Mouse (Mus musculus): Measurements from ENCODE around the gene Zfyve26. TPM values are rescaled to one million over a fixed set of nuclear protein-coding genes. Genes with fewer than 3 reads are reported as not detected.

Zfyve26 gene
- total and polyA plus RNA-seq, 2 experiments = 17.6 to 20.5 TPM

DNA sequence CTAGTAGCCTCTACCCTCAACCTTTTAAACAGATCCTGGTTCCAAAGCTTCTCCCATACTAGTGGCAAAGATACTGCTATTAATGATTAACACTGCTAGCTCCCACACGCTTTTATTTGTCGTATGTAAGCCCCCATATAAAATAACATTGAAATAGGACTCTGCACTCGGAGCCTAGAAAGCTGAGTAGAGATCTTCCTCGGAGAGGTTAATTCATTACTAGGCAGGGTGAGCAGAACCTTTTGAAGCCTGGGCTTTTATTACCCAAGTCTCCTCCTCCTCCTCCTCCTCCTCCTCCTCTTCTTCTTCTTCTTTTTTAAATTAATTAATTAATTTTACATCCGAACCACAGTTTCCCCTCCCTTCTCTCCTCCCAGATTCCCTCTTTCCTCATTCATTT, 78.6 kb downstream of the Zfyve26 start:
- 27% methylated on average over 5 of the region's 5 CpGs for WGBS
- no peak overlapping the region for H3K9ac ChIP-seq (ENCODE audit: low read depth, low read length)
- H3K27ac ChIP-seq (replicated peaks; ENCODE audit: insufficient read depth, low read depth, low read length) = no peak overlapping the region
- H3K4me1 ChIP-seq (ENCODE audit: control insufficient read depth, insufficient read depth, low read length) = no peaks in the 10 kb centered on the region
- no peak for DNase-seq (ENCODE audit: extremely low read depth, low read depth, low spot score)
- no peaks in the 10 kb centered on the region for H3K27me3 ChIP-seq (ENCODE audit: control insufficient read depth, insufficient read depth, low read length)
- TF ChIP-seq CTCF (IDR thresholded peaks at IDR 0.05; ENCODE audit: low read depth, low read length) (no peak), POLR2A (IDR thresholded peaks at IDR 0.05; ENCODE audit: extremely low read depth, insufficient read depth, low read length) (no peak)
- H3K4me3 ChIP-seq (ENCODE audit: insufficient read depth, low read depth, low read length) = no peak overlapping the region
- no peaks in the 10 kb centered on the region for H3K36me3 ChIP-seq (ENCODE audit: control insufficient read depth, insufficient read depth, low read length)
- H3K79me2 ChIP-seq (ENCODE audit: control insufficient read depth, insufficient read depth, low read length) = no peaks in the 10 kb centered on the region

DNA sequence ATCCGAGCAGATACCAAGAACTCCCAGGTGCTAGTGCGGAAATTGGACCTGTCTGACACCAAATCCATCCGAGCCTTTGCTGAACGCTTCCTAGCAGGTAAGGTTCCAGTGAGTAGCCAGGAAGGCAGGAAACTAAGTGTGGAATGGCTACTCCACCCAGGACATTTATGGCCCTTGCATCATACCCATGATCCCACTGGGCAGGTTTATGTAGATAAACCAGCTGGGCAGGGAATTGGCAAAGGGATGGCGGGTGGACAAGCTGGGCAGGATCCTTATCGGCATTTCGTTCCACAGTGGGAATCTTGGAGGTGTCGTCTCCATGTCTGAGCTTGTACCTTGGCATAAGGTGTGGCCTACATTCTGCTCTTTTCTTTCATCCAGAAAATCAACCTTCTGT, 84.7 kb downstream of the Zfyve26 start:
- no peaks in the 10 kb centered on the region for H3K36me3 ChIP-seq (ENCODE audit: control insufficient read depth, insufficient read depth, low read length)
- TF ChIP-seq POLR2A (IDR thresholded peaks at IDR 0.05; ENCODE audit: extremely low read depth, insufficient read depth, low read length) (no peak), CTCF (IDR thresholded peaks at IDR 0.05; ENCODE audit: low read depth, low read length) (no peak)
- no peak overlapping the region for H3K27ac ChIP-seq (replicated peaks; ENCODE audit: insufficient read depth, low read depth, low read length)
- H3K4me1 ChIP-seq (ENCODE audit: control insufficient read depth, insufficient read depth, low read length) = no peaks in the 10 kb centered on the region
- no peak overlapping the region for H3K4me3 ChIP-seq (ENCODE audit: insufficient read depth, low read depth, low read length)
- 90% methylated on average over 8 of the region's 8 CpGs for WGBS
- no peak overlapping the region for H3K9ac ChIP-seq (ENCODE audit: low read depth, low read length)
- DNase-seq (ENCODE audit: extremely low read depth, low read depth, low spot score) = no peak
- no peaks in the 10 kb centered on the region for H3K79me2 ChIP-seq (ENCODE audit: control insufficient read depth, insufficient read depth, low read length)
- no peaks in the 10 kb centered on the region for H3K27me3 ChIP-seq (ENCODE audit: control insufficient read depth, insufficient read depth, low read length)

DNA sequence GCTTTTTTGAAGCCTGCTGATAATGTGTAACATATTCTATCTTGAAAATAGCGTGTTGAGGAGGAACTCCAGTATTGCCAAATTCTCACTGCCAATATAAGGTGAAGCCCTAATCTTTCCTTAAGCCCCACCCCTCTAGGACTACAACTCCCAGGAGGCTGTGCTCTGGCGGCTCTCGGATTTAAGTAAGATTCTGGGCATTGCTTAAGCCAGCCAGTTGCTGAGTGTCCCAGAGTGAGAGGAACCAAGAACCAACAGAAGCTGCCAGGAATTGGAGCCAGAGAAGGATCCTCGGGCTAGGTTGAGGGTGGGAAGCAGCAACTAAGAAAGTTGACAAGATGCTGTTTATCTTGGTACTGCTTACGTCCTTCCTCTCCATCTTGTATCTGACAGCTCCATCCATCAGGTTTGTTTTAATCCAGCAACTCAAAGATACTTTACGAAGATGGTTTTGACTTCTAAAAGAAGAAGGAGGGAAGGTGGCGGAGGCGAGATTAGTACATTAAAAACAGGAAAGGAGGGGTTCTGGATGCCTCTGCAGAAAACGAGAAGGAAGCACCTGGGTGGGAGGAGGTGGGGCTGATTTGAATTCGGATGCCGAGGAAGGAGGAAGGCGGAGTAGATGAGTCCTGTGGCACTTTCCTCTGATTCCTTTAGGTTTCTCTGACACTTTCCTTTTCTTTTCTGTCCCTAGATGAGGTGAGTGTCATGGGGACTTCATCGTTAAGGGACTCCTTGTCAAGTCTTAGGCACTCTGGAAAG, 87.2 kb downstream of the Zfyve26 start, which contains the start of gene Rdh12:
TSS of gene Rdh12 (plus strand) at position 212 of the 762 bp plus-strand sequence.
- Histone ChIP-seq H3K4me1 (ENCODE audit: control insufficient read depth, insufficient read depth, low read length) (no peaks in the 10 kb centered on the region), H3K9ac (ENCODE audit: low read depth, low read length) (no peak within 1 kb of the TSS), H3K4me3 (ENCODE audit: insufficient read depth, low read depth, low read length) (no peak within 1 kb of the TSS; the same call in 1 of the 2 replicates), H3K27ac (replicated peaks; ENCODE audit: insufficient read depth, low read depth, low read length) (no peak within 1 kb of the TSS), H3K27me3 (ENCODE audit: control insufficient read depth, insufficient read depth, low read length) (no peaks in the 10 kb centered on the region), H3K79me2 (ENCODE audit: control insufficient read depth, insufficient read depth, low read length) (no peaks in the 10 kb centered on the region), H3K36me3 (ENCODE audit: control insufficient read depth, insufficient read depth, low read length) (no peaks in the 10 kb centered on the region)
- no peak for TF ChIP-seq CTCF (IDR thresholded peaks at IDR 0.05; ENCODE audit: low read depth, low read length)
- no peak for TF ChIP-seq POLR2A (IDR thresholded peaks at IDR 0.05; ENCODE audit: extremely low read depth, insufficient read depth, low read length)
- 19% methylated on average over 13 of the region's 13 CpGs for WGBS
- no peak for DNase-seq (ENCODE audit: extremely low read depth, low read depth, low spot score)

DNA sequence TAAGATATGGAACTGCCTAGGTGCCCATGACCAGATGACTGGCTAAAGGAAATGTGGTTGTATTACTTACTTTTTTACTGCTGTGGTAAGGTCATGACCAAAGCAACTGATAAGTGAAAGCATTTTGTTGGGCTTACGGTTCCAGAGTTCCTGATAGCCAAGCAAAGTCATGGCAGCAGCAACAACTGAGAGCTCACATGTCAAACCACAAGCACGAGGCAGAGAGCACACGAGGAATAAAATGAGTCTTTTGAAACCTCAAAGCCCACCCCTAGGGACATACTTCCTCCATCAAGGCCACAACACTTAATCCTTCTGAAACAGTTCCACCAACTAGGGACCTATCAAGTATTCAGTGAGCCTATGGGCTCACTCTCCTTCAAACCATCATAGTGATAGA, 94.2 kb downstream of the Zfyve26 start:
- H3K4me3 ChIP-seq (ENCODE audit: insufficient read depth, low read depth, low read length) = no peak overlapping the region
- 77% methylated on average over 3 of the region's 3 CpGs for WGBS
- no peak overlapping the region for H3K9ac ChIP-seq (ENCODE audit: low read depth, low read length)
- DNase-seq (ENCODE audit: extremely low read depth, low read depth, low spot score) = no peak
- H3K27me3 ChIP-seq (ENCODE audit: control insufficient read depth, insufficient read depth, low read length) = no peaks in the 10 kb centered on the region
- H3K4me1 ChIP-seq (ENCODE audit: control insufficient read depth, insufficient read depth, low read length) = no peaks in the 10 kb centered on the region
- H3K27ac ChIP-seq (replicated peaks; ENCODE audit: insufficient read depth, low read depth, low read length) = no peak overlapping the region
- H3K79me2 ChIP-seq (ENCODE audit: control insufficient read depth, insufficient read depth, low read length) = no peaks in the 10 kb centered on the region
- no peak for TF ChIP-seq CTCF (IDR thresholded peaks at IDR 0.05; ENCODE audit: low read depth, low read length)
- no peak for TF ChIP-seq POLR2A (IDR thresholded peaks at IDR 0.05; ENCODE audit: extremely low read depth, insufficient read depth, low read length)
- H3K36me3 ChIP-seq (ENCODE audit: control insufficient read depth, insufficient read depth, low read length) = no peaks in the 10 kb centered on the region

DNA sequence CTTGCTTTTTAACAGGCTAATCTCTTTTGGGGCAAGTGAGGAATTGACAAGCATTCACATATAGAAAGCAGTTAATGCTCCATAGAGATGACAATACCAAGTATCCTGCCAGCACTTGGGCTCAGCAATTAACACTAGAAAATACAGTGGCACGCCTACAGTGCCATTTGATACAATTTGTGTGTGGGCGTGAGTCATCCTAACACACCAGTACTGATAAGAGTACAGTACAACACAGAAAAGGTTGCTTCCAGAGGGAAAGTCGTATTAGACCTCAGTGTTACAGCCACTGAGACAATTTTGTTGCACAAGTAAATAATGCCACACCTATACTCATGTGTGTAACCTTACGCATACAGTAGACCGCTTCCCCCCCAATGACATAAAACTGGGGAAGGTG, 99.0 kb downstream of the Zfyve26 start:
- DNase-seq (ENCODE audit: extremely low read depth, low read depth, low spot score) = no peak
- no peaks in the 10 kb centered on the region for H3K27me3 ChIP-seq (ENCODE audit: control insufficient read depth, insufficient read depth, low read length)
- no peak for TF ChIP-seq CTCF (IDR thresholded peaks at IDR 0.05; ENCODE audit: low read depth, low read length)
- TF ChIP-seq POLR2A (IDR thresholded peaks at IDR 0.05; ENCODE audit: extremely low read depth, insufficient read depth, low read length) = no peak
- WGBS = 81% methylated on average over 5 of the region's 5 CpGs
- H3K4me1 ChIP-seq (ENCODE audit: control insufficient read depth, insufficient read depth, low read length) = no peaks in the 10 kb centered on the region
- no peaks in the 10 kb centered on the region for H3K79me2 ChIP-seq (ENCODE audit: control insufficient read depth, insufficient read depth, low read length)
- H3K9ac ChIP-seq (ENCODE audit: low read depth, low read length) = no peak overlapping the region
- H3K36me3 ChIP-seq (ENCODE audit: control insufficient read depth, insufficient read depth, low read length) = no peaks in the 10 kb centered on the region
- H3K27ac ChIP-seq (replicated peaks; ENCODE audit: insufficient read depth, low read depth, low read length) = no peak overlapping the region
- no peak overlapping the region for H3K4me3 ChIP-seq (ENCODE audit: insufficient read depth, low read depth, low read length)

DNA sequence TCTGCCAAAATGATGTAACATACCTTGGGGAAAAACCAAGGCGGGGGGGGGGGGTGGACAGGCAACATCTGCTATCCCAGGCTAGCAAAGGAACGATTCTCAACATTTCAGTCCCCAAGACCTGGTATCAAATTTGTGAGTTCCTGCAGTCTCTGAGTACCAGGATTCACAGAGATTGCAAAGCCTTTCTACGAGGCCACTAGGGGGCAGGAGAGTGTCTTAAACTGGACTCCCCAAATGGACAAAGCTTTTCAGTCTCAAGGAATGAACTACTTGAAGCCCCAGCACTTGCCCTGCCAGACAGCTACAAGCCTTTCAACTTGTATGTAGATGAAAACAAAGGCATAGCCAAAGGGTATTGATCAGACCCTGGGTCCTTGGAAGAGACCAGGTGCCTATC, 102.7 kb downstream of the Zfyve26 start:
- H3K4me1 ChIP-seq (ENCODE audit: control insufficient read depth, insufficient read depth, low read length) = peaks cover 11% of the 10 kb centered on the region
- 3% methylated on average over 3 of the region's 3 CpGs for WGBS
- DNase-seq (ENCODE audit: extremely low read depth, low read depth, low spot score) = peak; percentile 72

More for the DNA sequence above, 102.7 kb downstream of the Zfyve26 start:
- Histone ChIP-seq H3K36me3 (ENCODE audit: control insufficient read depth, insufficient read depth, low read length) (peaks cover 1% of the 10 kb centered on the region; the same call in 1 of the 2 replicates), H3K9ac (ENCODE audit: low read depth, low read length) (no peak overlapping the region), H3K27me3 (ENCODE audit: control insufficient read depth, insufficient read depth, low read length) (no peaks in the 10 kb centered on the region), H3K27ac (replicated peaks; ENCODE audit: insufficient read depth, low read depth, low read length) (no peak overlapping the region), H3K4me3 (ENCODE audit: insufficient read depth, low read depth, low read length) (no peak overlapping the region), H3K79me2 (ENCODE audit: control insufficient read depth, insufficient read depth, low read length) (peaks cover 5% of the 10 kb centered on the region; the same call in 1 of the 2 replicates)
- no peak for TF ChIP-seq POLR2A (IDR thresholded peaks at IDR 0.05; ENCODE audit: extremely low read depth, insufficient read depth, low read length)
- TF ChIP-seq CTCF (IDR thresholded peaks at IDR 0.05; ENCODE audit: low read depth, low read length) = peak; percentile 73
